Mouse (Mus musculus): ENCODE results near the gene Foxd3. TPM values are rescaled to one million over a fixed set of nuclear protein-coding genes. Genes with fewer than 3 reads are reported as not detected.

Gene Foxd3
- total RNA-seq, 2 experiments from 2014 or later = 1.4 to 2.0 TPM

DNA sequence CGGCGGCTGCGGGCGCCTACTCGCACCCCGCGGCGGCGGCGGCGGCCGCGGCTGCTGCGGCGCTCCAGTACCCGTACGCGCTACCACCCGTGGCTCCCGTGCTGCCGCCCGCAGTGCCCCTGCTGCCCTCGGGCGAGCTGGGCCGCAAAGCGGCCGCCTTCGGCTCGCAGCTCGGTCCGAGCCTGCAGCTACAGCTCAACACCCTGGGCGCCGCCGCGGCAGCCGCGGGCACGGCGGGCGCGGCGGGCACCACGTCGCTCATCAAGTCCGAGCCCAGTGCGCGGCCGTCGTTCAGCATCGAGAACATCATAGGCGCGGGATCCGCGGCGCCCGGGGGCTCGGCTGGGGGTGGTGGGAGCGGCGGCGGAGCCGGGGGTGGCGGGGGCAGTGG lies 1.3 kb downstream of the Foxd3 start:
- no peak for DNase-seq

DNA sequence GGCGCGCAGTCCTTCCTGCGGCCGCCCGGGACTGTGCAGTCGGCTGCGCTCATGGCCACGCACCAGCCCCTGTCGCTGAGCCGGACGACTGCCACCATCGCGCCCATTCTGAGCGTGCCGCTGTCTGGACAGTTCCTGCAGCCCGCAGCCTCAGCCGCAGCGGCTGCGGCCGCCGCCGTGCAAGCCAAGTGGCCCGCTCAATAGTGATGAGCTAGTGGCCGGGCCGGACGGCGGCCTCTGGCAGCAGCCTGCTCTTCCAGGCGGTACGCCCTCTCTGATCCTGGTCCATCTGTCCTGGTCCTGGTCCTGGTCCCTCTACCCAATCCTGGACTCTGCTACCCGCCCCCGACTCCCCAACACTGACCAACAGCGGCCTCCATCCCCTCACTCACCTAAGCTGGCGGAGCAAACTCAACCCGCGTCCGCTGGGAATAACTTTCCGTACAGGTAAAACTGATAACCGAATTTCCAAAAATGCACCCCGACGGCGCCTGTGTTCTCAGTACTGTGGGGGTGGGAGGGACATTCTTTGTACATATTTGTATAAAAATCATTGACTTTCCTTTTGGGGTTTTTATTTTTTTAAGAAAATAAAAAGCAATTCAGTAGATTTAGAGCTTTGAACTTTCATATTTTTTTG lies 1.9 kb downstream of the Foxd3 start:
- DNase-seq = no peak

DNA sequence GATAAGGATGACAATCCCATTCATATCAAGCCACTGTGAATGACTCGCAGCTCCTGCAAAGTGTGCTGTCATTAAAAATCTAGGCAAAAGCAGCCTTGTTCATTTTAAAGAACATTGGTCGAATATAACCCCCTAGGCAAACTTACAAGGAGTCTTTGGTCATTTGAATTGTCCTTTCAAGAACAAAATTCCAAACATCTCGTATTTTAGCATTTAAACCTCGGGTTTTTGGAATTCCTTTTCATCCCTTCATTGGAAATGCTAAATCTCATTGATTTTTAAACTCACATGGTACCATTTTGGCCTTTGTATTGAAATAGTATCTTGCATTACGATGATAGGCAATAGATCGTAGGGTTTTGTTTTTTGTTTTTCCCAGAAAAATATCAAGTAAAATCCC lies 2.8 kb downstream of the Foxd3 start:
- no peak for DNase-seq

DNA sequence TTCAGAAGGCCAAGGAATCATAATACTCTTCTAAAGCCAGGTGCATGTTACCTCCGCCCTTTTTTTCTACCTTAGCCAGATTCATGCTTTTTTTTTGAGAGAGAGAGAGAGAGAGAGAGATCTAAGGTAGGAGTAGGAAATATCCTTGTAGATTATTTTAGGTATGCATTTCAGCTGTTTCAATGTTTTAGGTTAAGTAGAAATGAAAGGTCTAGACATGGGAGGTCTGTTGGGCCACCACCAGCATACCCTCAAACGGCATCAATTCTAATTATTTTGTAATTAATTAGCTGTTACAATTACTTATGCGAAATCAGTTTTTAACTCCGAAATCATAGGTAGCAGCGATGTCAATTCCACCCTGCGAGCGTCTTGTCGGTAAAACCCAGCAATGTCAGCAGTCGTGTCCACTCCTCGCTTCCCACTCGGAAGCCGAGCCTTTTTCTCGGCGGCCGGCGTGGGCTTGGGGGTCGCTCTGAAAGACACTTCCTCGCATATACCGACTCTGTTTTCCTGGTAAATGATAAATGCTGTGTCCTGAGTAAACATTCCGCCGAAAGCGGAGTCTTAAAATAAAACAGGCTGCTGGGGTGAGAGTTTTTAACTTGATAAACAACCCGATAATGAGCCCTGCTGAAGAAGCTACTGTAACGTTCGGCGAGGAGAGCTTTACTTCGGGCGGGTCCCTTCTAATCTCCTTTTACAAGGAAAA lies 3.4 kb downstream of the Foxd3 start:
- DNase-seq = no peak

- DNase-seq = no peak
These were observed 4.0 kb downstream of the Foxd3 start for GRCm38 (mm10) chr4:99660073-99660611.

GRCm38 (mm10) chr4:99660981-99661380 lies 4.9 kb downstream of the Foxd3 start:
- DNase-seq = no peak

DNA sequence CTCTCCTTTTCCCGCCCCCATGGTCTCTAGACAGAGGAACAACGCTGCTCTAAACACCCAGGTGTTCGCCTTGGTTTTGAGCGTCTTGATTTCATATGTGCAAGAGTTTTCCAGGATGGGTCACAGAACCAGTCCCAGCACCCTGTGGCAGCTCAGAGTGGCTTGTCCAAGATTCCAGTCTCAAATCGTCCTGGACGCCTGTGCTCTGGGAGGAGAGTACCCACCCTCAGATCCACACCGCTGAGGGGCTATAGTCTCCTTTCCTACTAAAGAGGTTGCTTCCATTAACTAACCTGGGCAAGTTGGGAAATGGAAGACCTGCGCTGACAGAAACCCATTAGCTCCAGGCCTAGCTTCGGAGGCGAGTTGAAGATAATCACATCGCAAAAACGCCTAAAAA lies 5.9 kb downstream of the Foxd3 start:
- no peak for DNase-seq

DNA sequence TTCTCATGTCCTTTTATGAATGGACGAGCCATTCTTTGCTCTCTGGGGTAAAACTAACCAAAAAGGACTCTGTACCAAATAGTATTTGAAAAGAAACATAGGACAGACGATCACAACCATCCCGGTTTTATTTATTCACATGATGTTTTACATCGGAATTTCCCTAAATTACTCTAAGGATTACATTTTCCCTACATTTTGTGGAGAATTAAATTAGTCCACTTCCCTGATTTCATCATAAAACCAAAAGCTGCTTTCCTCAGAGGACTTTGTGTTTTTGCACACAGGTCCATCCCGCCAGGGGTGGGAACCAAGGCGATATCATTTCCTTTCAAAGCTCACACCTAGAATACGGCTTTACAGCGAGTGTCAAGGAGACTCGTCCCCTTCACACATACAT lies 6.3 kb downstream of the Foxd3 start:
- no peak for DNase-seq

DNA sequence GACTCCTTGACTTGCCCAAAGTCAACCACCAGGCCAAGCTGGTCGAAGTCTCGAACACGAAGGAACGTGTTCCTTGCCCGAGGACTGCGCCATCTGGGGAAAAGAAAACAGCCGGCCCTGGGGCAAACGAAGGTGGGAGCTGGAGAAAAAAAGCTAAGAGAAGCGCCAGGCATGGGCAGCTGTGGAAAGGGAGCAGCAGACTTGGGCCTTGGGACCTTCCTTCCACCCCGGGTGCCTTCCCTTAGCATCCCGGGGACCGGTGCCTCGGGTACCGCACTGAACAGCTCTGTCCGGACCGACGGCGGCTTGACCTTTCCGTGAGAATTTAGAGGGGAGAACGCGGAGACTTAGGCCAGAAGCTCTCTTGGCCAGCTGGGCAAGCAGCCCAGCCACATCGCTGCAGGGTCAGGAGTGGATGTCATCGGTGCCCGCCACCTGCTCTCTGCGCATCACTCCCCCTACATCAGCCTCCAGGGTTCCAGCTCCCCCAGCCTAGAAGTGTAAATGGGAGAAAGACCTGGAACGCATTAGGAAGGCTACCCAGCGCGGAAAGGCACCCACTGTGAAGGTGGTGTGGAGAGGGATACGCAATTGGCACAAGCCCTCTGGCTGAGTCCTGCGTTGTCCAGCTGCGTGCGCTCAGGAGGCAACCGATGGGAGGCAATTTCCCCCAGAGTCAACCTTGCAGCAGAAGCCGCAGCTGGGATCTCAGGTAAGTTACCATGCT lies 6.9 kb downstream of the Foxd3 start:
- DNase-seq = no peak

DNA sequence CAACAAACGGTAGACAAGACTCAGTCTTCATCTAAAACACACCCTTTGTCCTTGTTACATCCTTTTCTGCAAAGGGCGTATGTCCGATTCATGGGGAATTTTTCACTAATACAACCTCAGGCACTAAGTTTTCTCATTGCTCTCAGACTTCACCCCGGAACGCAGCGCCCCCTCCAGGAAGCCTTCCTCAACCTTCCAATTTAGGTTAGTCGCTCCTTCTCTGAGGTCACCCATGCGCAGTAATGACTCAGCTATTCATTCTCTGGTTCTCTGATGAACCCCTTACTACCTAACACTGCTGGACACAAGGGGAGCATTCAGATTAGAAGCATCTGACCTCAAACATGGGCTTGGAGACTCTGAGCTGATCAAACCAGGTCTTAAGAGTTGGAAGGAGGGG lies 7.6 kb downstream of the Foxd3 start:
- no peak for DNase-seq

- DNase-seq = no peak
These were observed 14.2 kb downstream of the Foxd3 start for GRCm38 (mm10) chr4:99670203-99670851.

DNA sequence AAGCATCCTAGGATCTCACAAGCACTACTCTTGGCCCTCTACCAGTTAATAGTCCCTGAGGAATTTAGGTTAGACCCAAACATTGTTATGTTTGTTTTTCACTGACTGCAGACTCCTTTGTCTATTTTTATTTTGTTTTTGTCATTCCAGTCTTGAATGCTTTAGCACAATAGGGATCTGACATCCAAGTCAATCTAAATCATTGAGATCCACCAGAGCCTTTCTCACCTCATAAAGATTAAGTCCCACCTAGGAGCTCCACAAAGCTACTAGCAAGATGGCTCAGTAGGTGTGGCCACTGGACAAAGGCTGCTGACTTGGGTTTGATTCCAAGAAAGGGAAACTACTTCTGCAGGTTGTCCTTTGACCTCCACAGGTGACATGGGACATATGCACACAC lies 19.1 kb downstream of the Foxd3 start:
- no peak for DNase-seq

DNA sequence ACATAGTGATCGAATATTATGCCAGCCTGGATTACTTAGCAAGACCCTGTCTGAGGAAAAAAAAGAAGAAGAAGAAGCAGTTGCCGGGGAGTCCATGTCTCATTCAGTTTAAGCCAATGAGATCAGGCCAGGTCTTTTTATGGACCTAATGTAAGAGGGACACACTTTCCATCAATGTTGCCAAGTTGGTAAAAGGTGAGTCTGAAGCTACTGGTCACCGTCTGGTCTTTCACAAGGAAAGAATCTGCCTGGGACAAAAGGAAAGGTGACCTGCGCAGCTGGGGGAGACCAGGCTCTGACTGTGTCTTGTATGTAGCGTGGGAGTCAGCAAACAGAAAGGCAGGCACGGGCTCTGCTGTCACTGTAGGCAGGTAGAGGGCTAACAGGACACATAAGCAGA lies 27.8 kb downstream of the Foxd3 start:
- no peak for DNase-seq

DNA sequence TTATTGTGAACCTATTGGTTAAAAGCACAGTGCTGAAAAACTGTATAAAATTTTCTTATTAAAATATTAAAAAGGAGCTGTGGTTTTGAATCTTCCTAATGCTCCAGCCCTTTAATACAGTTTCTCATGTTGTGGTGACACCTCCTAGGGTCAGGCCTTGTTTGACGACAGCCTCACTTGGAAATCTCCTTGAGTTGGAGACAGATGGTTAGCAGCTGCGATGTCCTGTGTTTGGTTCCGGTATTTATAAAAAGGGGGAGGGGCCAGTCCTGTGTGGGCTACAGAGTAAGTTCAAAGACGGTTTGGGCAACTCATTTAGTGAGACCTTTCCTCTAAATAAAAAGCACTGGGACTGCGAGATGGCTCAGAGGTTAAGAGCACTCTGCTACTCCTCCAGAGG lies 30.2 kb downstream of the Foxd3 start:
- DNase-seq = no peak

Small RNA genes lying within 50 kb of the gene (microRNA-seq; reads per million reads assigned to microRNA genes)
- 0 reads per million in 2 experiments for gene Gm23366 (ENCODE audit: borderline replicate concordance in 2 of 2)

Other genes starting within 250 kb of the Foxd3 start
- gene Alg6, start 59.4 kb downstream of the Foxd3 start, total RNA-seq (2021) = 1 to 10 TPM; 4.7 to 7.4 TPM
- gene Efcab7, start 172.9 kb downstream of the Foxd3 start, total RNA-seq (2021) = 1 to 10 TPM in 1 of 2 experiments, under 1 TPM in 1; 0.82 to 2.5 TPM